In the genomic region with DNA sequence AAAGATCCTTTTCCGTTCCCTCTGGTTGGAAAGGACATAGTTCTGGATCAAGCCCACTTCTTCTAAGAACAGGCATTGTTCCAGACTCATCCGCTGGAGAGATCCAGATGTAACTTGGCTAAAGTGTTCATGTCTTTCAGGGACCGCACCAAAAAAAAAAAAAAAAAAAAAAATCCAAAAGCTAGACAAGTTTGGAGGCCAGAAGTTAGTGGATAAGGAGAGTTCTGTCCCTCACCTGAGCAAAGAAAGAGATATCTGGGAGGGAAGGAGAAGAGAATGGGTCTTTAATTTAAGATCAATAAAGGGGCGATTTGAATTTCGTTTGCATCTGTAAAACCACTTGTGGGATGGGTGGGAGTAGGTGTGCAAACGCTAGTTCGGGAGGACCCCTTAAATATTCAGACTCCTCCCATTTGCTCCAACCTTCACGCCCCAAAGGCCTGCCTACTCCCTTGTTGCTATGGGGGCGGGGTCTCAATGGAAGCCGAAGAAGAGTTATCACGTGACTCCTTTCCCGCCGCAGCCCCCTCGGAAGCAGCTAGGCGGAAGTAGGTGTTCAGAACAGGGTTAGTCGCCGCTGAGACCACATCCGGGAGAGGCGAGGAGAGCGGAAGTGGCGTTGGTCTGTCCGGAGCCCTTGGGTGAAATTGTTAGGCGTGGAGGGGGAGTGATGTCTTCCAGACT, we compare ENCODE assay signal across 8 mouse cellular contexts. TPM values are rescaled to one million over a fixed set of nuclear protein-coding genes. Genes with fewer than 3 reads are reported as not detected.
DNase-seq lines count a peak whose midpoint lies in the region; ATAC-seq lines count a peak whose summit lies in the region.

A gene (plus strand): TSS at position 554 of the 684 bp plus-strand sequence.

- no peaks in the 10 kb centered on the region for H3K27me3 ChIP-seq in heart, embryonic 13.5 days (replicated peaks)
- no peaks in the 10 kb centered on the region for H3K27me3 ChIP-seq in liver, embryonic 12.5 days (replicated peaks)
- H3K27me3 ChIP-seq in stomach, embryonic 15.5 days (replicated peaks) = no peaks in the 10 kb centered on the region

- H3K9me3 ChIP-seq in heart, embryonic 13.5 days = no peaks in the 10 kb centered on the region
- no peaks in the 10 kb centered on the region for H3K9me3 ChIP-seq in liver, embryonic 12.5 days (replicated peaks)
- H3K9me3 ChIP-seq in stomach, embryonic 15.5 days = no peaks in the 10 kb centered on the region

- peak within 1 kb of the TSS; percentile 86 for H3K9ac ChIP-seq in heart, embryonic 13.5 days
- peak within 1 kb of the TSS; percentile 79 for H3K9ac ChIP-seq in liver, embryonic 12.5 days
- H3K9ac ChIP-seq in stomach, embryonic 15.5 days = peak within 1 kb of the TSS; percentile 18; the same call in 1 of the 2 replicates

- peak; percentile 96 for ATAC-seq in heart, embryonic 13.5 days (ENCODE audit: extremely low read depth, insufficient number of reproducible peaks, low FRiP score, low TSS enrichment)
- peak; percentile 96 for ATAC-seq in liver, embryonic 12.5 days
- peak; percentile 100 for ATAC-seq in stomach, embryonic 15.5 days (ENCODE audit: insufficient read depth, low FRiP score, low read depth)

- peak within 1 kb of the TSS; percentile 64 for H3K4me3 ChIP-seq in brown adipose tissue, adult 24 weeks (ENCODE audit: insufficient read depth, low read depth, low read length)
- peak within 1 kb of the TSS; percentile 54 for H3K4me3 ChIP-seq in heart, embryonic 13.5 days
- peak within 1 kb of the TSS; percentile 64 for H3K4me3 ChIP-seq in liver, embryonic 12.5 days
- peak within 1 kb of the TSS; percentile 56 for H3K4me3 ChIP-seq in stomach, embryonic 15.5 days (replicated peaks)

- DNase-seq in CD4-positive, CD25-positive, alpha-beta regulatory T cell, adult 2 months (ENCODE audit: low read depth, low spot score) = peak; percentile 92
- DNase-seq in fat pad, adult 2 months (ENCODE audit: extremely low read depth, low read depth, low spot score) = peak; percentile 26
- DNase-seq in kidney, postnatal 10 days = peak; percentile 96
- peak; percentile 93 for DNase-seq in natural killer cell, adult 2 months (ENCODE audit: low spot score in 2 of 2)

- peaks cover 7% of the 10 kb centered on the region; the same call in 1 of the 2 replicates for H3K4me1 ChIP-seq in brown adipose tissue, adult 24 weeks (ENCODE audit: control insufficient read depth, insufficient read depth, insufficient read length, low read length)
- peaks cover 14% of the 10 kb centered on the region for H3K4me1 ChIP-seq in heart, embryonic 13.5 days
- peaks cover 23% of the 10 kb centered on the region for H3K4me1 ChIP-seq in liver, embryonic 12.5 days
- no peaks in the 10 kb centered on the region for H3K4me1 ChIP-seq in stomach, embryonic 15.5 days

- no peaks in the 10 kb centered on the region for H3K36me3 ChIP-seq in heart, embryonic 13.5 days
- no peaks in the 10 kb centered on the region for H3K36me3 ChIP-seq in liver, embryonic 12.5 days
- no peaks in the 10 kb centered on the region for H3K36me3 ChIP-seq in stomach, embryonic 15.5 days

- peak within 1 kb of the TSS; percentile 87 for H3K27ac ChIP-seq in brown adipose tissue, adult 24 weeks (replicated peaks; ENCODE audit: low read depth, low read length)
- peak within 1 kb of the TSS; percentile 20; the same call in 1 of the 2 replicates for H3K27ac ChIP-seq in heart, embryonic 13.5 days (replicated peaks)
- peak within 1 kb of the TSS; percentile 70 for H3K27ac ChIP-seq in liver, embryonic 12.5 days
- H3K27ac ChIP-seq in stomach, embryonic 15.5 days = peak within 1 kb of the TSS; percentile 54; the same call in 1 of the 2 replicates

- peak within 1 kb of the TSS; percentile 89 for H3K4me2 ChIP-seq in heart, embryonic 13.5 days
- H3K4me2 ChIP-seq in liver, embryonic 12.5 days = peak within 1 kb of the TSS; percentile 77
- H3K4me2 ChIP-seq in stomach, embryonic 15.5 days = peak within 1 kb of the TSS; percentile 81

- WGBS in heart, embryonic 13.5 days = 7% methylated on average over 23 of the region's 23 CpGs
- 7% methylated on average over 23 of the region's 23 CpGs for WGBS in liver, embryonic 12.5 days (ENCODE audit: insufficient replicate concordance)
- WGBS in stomach, embryonic 15.5 days = 4% methylated on average over 23 of the region's 23 CpGs

RNA-seq across cellular contexts. Expression of the gene that starts here (rescaled TPM):
- polyA plus RNA-seq in brown adipose tissue, adult 24 weeks (2012; ENCODE audit: insufficient read depth, insufficient read length, missing spikeins) = 5.0 and 6.7 TPM in 2 replicates
- 30.6 and 38.2 TPM in 2 replicates for polyA plus RNA-seq in heart, embryonic 13.5 days (2015; fragmentation: Nextera tagmentation; extraction: Ambion mirVana)
- 21.5 and 23.8 TPM in 2 replicates for polyA plus RNA-seq in liver, embryonic 12.5 days (2016; fragmentation: Nextera tagmentation; extraction: Ambion mirVana)
- 44.5 and 45.0 TPM in 2 replicates for polyA plus RNA-seq in stomach, embryonic 15.5 days (2015; fragmentation: Nextera tagmentation; extraction: Ambion mirVana)

Comparison
In these comparisons a context has a peak if more than half of its experiments do, and no peak if none do; other contexts are left out.
1. Peak in every context shown above with its lines: DNase-seq, ATAC-seq, H3K4me3 ChIP-seq and H3K27ac ChIP-seq.
2. DNase-seq: peak in every context shown above with its lines; median percentile 96 in kidney, postnatal 10 days; 93 in natural killer cell, adult 2 months; 92 in CD4-positive, CD25-positive, alpha-beta regulatory T cell, adult 2 months; 26 in fat pad, adult 2 months.
3. H3K27ac ChIP-seq: peak in every context shown above with its lines; median percentile 87 in brown adipose tissue, adult 24 weeks; 70 in liver, embryonic 12.5 days; 54 in stomach, embryonic 15.5 days; 20 in heart, embryonic 13.5 days.
4. H3K9ac ChIP-seq: peak in every context shown above with its lines; median percentile 86 in heart, embryonic 13.5 days; 79 in liver, embryonic 12.5 days; 18 in stomach, embryonic 15.5 days.